Mouse (Mus musculus) myocyte (in vitro differentiated cells): Measurements from ENCODE around the gene Mlf1.

Source experiments
- CEBPB ChIP-seq: IDR thresholded peaks from 2 replicates; pipeline ENCODE4 v1.6.1; 2011; ENCODE audit warnings: mild to moderate bottlenecking, moderate library complexity; ENCODE audit not compliant: poor library complexity, insufficient read depth, severe bottlenecking
- E2F4 ChIP-seq: IDR thresholded peaks from one replicate; pipeline ENCODE4 v1.6.1; 2011; ENCODE audit warnings: mild to moderate bottlenecking, control low read depth, moderate library complexity; ENCODE audit not compliant: insufficient read depth
- MAX ChIP-seq: IDR thresholded peaks from one replicate; pipeline ENCODE4 v1.6.1; 2011; ENCODE audit warnings: low read depth, mild to moderate bottlenecking, control low read depth
- MYOD1 ChIP-seq, 3 experiments: IDR thresholded peaks; one replicate each; pipeline ENCODE4 v1.6.1; 2011; ENCODE audit warnings: control low read depth in 2 of 3, low read depth in 2 of 3, mild to moderate bottlenecking in 2 of 3, moderate library complexity in 1 of 3; ENCODE audit not compliant: insufficient read length in 2 of 3, control insufficient read depth in 1 of 3
- POLR2A ChIP-seq: IDR thresholded peaks from one replicate; pipeline ENCODE4 v1.6.1; 2011; ENCODE audit warnings: low read depth, mild to moderate bottlenecking, control low read depth, moderate library complexity; ENCODE audit not compliant: insufficient read length
- POLR2AphosphoS2 ChIP-seq: IDR thresholded peaks from one replicate; pipeline ENCODE4 v1.6.1; 2011; ENCODE audit warnings: low read depth, control low read depth; ENCODE audit not compliant: insufficient read length
- REST ChIP-seq: IDR thresholded peaks from one replicate; pipeline ENCODE4 v1.6.1; 2011; ENCODE audit warnings: mild to moderate bottlenecking, control low read depth, moderate library complexity; ENCODE audit not compliant: insufficient read depth, insufficient read length
- SRF ChIP-seq: IDR thresholded peaks from one replicate; pipeline ENCODE4 v1.6.1; 2011; ENCODE audit warnings: low read depth; ENCODE audit not compliant: control insufficient read depth, insufficient read length
- TCF12 ChIP-seq: IDR thresholded peaks from one replicate; pipeline ENCODE4 v1.6.1; 2011; ENCODE audit warnings: mild to moderate bottlenecking, control low read depth; ENCODE audit not compliant: poor library complexity, insufficient read depth, severe bottlenecking
- TCF3 ChIP-seq: IDR thresholded peaks from one replicate; pipeline ENCODE4 v1.6.1; 2011; ENCODE audit warnings: low read depth, control low read depth; ENCODE audit not compliant: insufficient read length
- USF1 ChIP-seq: IDR thresholded peaks from one replicate; pipeline ENCODE4 v1.6.1; 2011; ENCODE audit warnings: low read depth, mild to moderate bottlenecking, control low read depth, moderate library complexity

GRCm38 (mm10) chr3:67447143-67447542, 73.2 kb downstream of the Mlf1 start:
- no peak for TF ChIP-seq MAX
- no peak for TF ChIP-seq REST
- no peak for TF ChIP-seq USF1
- TF ChIP-seq MYOD1 (IDR thresholded peaks at IDR 0.05; ENCODE audit: control insufficient read depth in 1 of 3, insufficient read length in 2 of 3, low read depth in 2 of 3) = no peak
- TF ChIP-seq POLR2A = no peak
- TF ChIP-seq POLR2AphosphoS2 = no peak
- no peak for TF ChIP-seq TCF12
- no peak for TF ChIP-seq SRF
- no peak for TF ChIP-seq E2F4
- no peak for TF ChIP-seq CEBPB
- TF ChIP-seq TCF3 = no peak
